Mouse (Mus musculus) MEL (cell line): ENCODE results near the gene Mgat4c.

Source experiments
- CHD1 ChIP-seq: IDR thresholded peaks from 2 replicates; pipeline ENCODE4 v1.6.1; 2012; ENCODE audit warnings: low read depth, mild to moderate bottlenecking, inconsistent platforms, low read length, improper control_type of control experiment
- CTCF ChIP-seq, 3 experiments: IDR thresholded peaks in 2 of 3; conservative IDR thresholded peaks in 1 of 3; 2 replicates each; pipeline ENCODE4 v1.5.1; 2011 to 2012; ENCODE audit warnings: low read length in 3 of 3, low read depth in 2 of 3, mild to moderate bottlenecking in 2 of 3, improper control_type of control experiment in 1 of 3, inconsistent platforms in 1 of 3, mixed read lengths in 1 of 3, moderate library complexity in 1 of 3; ENCODE audit not compliant: control insufficient read depth in 1 of 3, insufficient read depth in 1 of 3, poor library complexity in 1 of 3, severe bottlenecking in 1 of 3
- GATA1 ChIP-seq: IDR thresholded peaks from 2 replicates; pipeline ENCODE4 v1.6.1; 2011; ENCODE audit warnings: low read depth, low read length, improper control_type of control experiment
- KAT2A ChIP-seq: conservative IDR thresholded peaks from 2 replicates; pipeline ENCODE4 v1.6.1; 2012; ENCODE audit warnings: low read depth, low read length, improper control_type of control experiment, inconsistent platforms
- POLR2A ChIP-seq, 2 experiments: IDR thresholded peaks; 2 replicates each; pipeline ENCODE4 v1.6.1; 2011 to 2012; ENCODE audit warnings: low read length in 2 of 2, mild to moderate bottlenecking in 2 of 2, control low read depth in 1 of 2, improper control_type of control experiment in 1 of 2, low read depth in 1 of 2, moderate library complexity in 1 of 2; ENCODE audit not compliant: control insufficient read depth in 1 of 2, insufficient read depth in 1 of 2, poor library complexity in 1 of 2
- POLR2AphosphoS5 ChIP-seq: IDR thresholded peaks from 2 replicates; pipeline ENCODE4 v1.6.1; 2012; ENCODE audit warnings: low read depth, borderline replicate concordance, mild to moderate bottlenecking, inconsistent platforms, low read length, moderate library complexity, mixed read lengths
- UBTF ChIP-seq: IDR thresholded peaks from 2 replicates; pipeline ENCODE4 v1.6.1; 2012; ENCODE audit warnings: low read depth, mild to moderate bottlenecking, inconsistent platforms, low read length, improper control_type of control experiment, moderate library complexity, borderline replicate concordance; ENCODE audit not compliant: insufficient read depth
- ZC3H11A ChIP-seq: IDR thresholded peaks from 2 replicates; pipeline ENCODE4 v1.6.1; 2012; ENCODE audit warnings: low read depth, mild to moderate bottlenecking, inconsistent platforms, low read length, improper control_type of control experiment

- no peak for TF ChIP-seq CTCF (IDR thresholded peaks at IDR 0.05 in 2 of 3, conservative IDR thresholded peaks at IDR 0.05 in 1 of 3; ENCODE audit: control insufficient read depth in 1 of 3, insufficient read depth in 1 of 3, low read depth in 2 of 3, low read length in 3 of 3, poor library complexity in 1 of 3, severe bottlenecking in 1 of 3)
- TF ChIP-seq UBTF, result no peak
- TF ChIP-seq ZC3H11A, result no peak
- no peak for TF ChIP-seq POLR2A (IDR thresholded peaks at IDR 0.05; ENCODE audit: control insufficient read depth in 1 of 2, insufficient read depth in 1 of 2, low read depth in 1 of 2, low read length in 2 of 2, poor library complexity in 1 of 2)
- TF ChIP-seq KAT2A, result no peak
- TF ChIP-seq POLR2AphosphoS5, result no peak
- no peak for TF ChIP-seq GATA1
- no peak for TF ChIP-seq CHD1
Measured at GRCm38 (mm10) chr10:102308892-102309479, 627.7 kb downstream of the Mgat4c start.
